ENCODE assay signal across 8 mouse cellular contexts in genomic region chr11:30771267-30771903, GRCm38 (mm10). TPM values are rescaled to one million over a fixed set of nuclear protein-coding genes. Genes with fewer than 3 reads are reported as not detected.
DNase-seq lines count a peak whose midpoint lies in the region; ATAC-seq and TF ChIP-seq lines count a peak whose summit lies in the region.

Psme4 (plus strand) TSS chr11:30771726.

- H3K4me3 ChIP-seq in G1E (ENCODE audit: low read depth, low read length), result peak within 1 kb of the TSS; percentile 85
- H3K4me3 ChIP-seq in forebrain, postnatal 0 days (ENCODE audit: low read depth, low read length), result peak within 1 kb of the TSS; percentile 99
- peak within 1 kb of the TSS; percentile 96 for H3K4me3 ChIP-seq in lung, embryonic 15.5 days

- no peak for TF ChIP-seq CTCF in G1E (IDR thresholded peaks at IDR 0.05; ENCODE audit: low read depth, low read length)
- TF ChIP-seq CTCF in forebrain, postnatal 0 days (IDR thresholded peaks at IDR 0.05; ENCODE audit: low read depth), result no peak

- peak within 1 kb of the TSS; percentile 92 for H3K27ac ChIP-seq in forebrain, postnatal 0 days (ENCODE audit: low read depth, low read length)
- H3K27ac ChIP-seq in lung, embryonic 15.5 days, result peak within 1 kb of the TSS; percentile 92

- no peaks in the 10 kb centered on the region for H3K27me3 ChIP-seq in G1E (ENCODE audit: insufficient read depth, low read length)
- H3K27me3 ChIP-seq in forebrain, postnatal 0 days (ENCODE audit: insufficient read depth, low read length), result no peaks in the 10 kb centered on the region
- no peaks in the 10 kb centered on the region for H3K27me3 ChIP-seq in lung, embryonic 15.5 days

- H3K9ac ChIP-seq in forebrain, postnatal 0 days, result peak within 1 kb of the TSS; percentile 90
- H3K9ac ChIP-seq in lung, embryonic 15.5 days, result peak within 1 kb of the TSS; percentile 92

- WGBS in forebrain, postnatal 0 days, result 1% methylated on average over 41 of the region's 43 CpGs
- WGBS in lung, embryonic 15.5 days, result 1% methylated on average over 34 of the region's 43 CpGs

- peak; percentile 86 for ATAC-seq in G1E (ENCODE audit: extremely low read depth, insufficient number of reproducible peaks, low FRiP score, poor library complexity, severe bottlenecking)
- peak; percentile 99 for ATAC-seq in forebrain, postnatal 0 days
- ATAC-seq in lung, embryonic 15.5 days (ENCODE audit: borderline replicate concordance, extremely low read depth, low FRiP score, low TSS enrichment), result peak; percentile 98

- DNase-seq in G1E (ENCODE audit: low spot score), result peak; percentile 93
- peak; percentile 94 to 96 for DNase-seq in cerebellum, adult 18-20 months
- DNase-seq in forebrain, postnatal 0 days, result peak; percentile 94
- DNase-seq in heart, postnatal 4 days, result peak; percentile 97
- peak; percentile 88 to 90 for DNase-seq in layer of hippocampus, adult 8-10 months (ENCODE audit: low spot score in 2 of 2)
- DNase-seq in ovary, adult 18-20 months (ENCODE audit: low spot score), result peak; percentile 90
- peak; percentile 93 for DNase-seq in thymus, postnatal 0 days (ENCODE audit: low spot score)

- peaks cover 21% of the 10 kb centered on the region for H3K4me1 ChIP-seq in G1E (ENCODE audit: insufficient read depth, low read depth, low read length)
- H3K4me1 ChIP-seq in forebrain, postnatal 0 days (ENCODE audit: insufficient read depth), result peaks cover 16% of the 10 kb centered on the region
- H3K4me1 ChIP-seq in lung, embryonic 15.5 days, result peaks cover 9% of the 10 kb centered on the region

- H3K4me2 ChIP-seq in forebrain, postnatal 0 days (ENCODE audit: low read depth), result peak within 1 kb of the TSS; percentile 73
- peak within 1 kb of the TSS; percentile 67 for H3K4me2 ChIP-seq in lung, embryonic 15.5 days

- no peaks in the 10 kb centered on the region for H3K9me3 ChIP-seq in G1E (replicated peaks)
- no peaks in the 10 kb centered on the region for H3K9me3 ChIP-seq in forebrain, postnatal 0 days (ENCODE audit: low read length)
- H3K9me3 ChIP-seq in lung, embryonic 15.5 days, result no peaks in the 10 kb centered on the region

- H3K36me3 ChIP-seq in G1E (replicated peaks), result no peaks in the 10 kb centered on the region
- H3K36me3 ChIP-seq in forebrain, postnatal 0 days (ENCODE audit: insufficient read depth), result no peaks in the 10 kb centered on the region
- H3K36me3 ChIP-seq in lung, embryonic 15.5 days, result no peaks in the 10 kb centered on the region

RNA-seq across cellular contexts. Expression of gene Psme4, which starts in this region (rescaled TPM):
- total RNA-seq in G1E (2014; fragmentation: Nextera tagmentation), result 131 and 156 TPM in 2 replicates
- 82.9 and 94.5 TPM in 2 replicates for total RNA-seq in G1E (2017)
- 7.0 and 7.5 TPM in 2 replicates for polyA plus RNA-seq in G1E (2012)
- 50.9 and 57.4 TPM in 2 replicates for total RNA-seq in forebrain, postnatal 0 days (2014; rRNA removed)
- 6.1 and 7.8 TPM in 2 replicates for polyA plus RNA-seq in forebrain, postnatal 0 days (2015; fragmentation: Nextera tagmentation; extraction: Ambion mirVana)
- total RNA-seq in heart, postnatal 4 days (2021), result 10 to 100 TPM; 67.1 to 70.4 TPM
- 10 to 100 TPM; 41.5 to 46.2 (median 44.0) TPM for total RNA-seq in layer of hippocampus, adult 8-10 months (2022)
- 14.8 and 17.6 TPM in 2 replicates for polyA plus RNA-seq in lung, embryonic 15.5 days (2015; fragmentation: Nextera tagmentation; extraction: Ambion mirVana)
- 16.3 and 20.8 TPM in 2 replicates for polyA plus RNA-seq in thymus, postnatal 0 days (2015; fragmentation: Nextera tagmentation; extraction: Ambion mirVana)

Comparison
In these comparisons a context has a peak if more than half of its experiments do, and no peak if none do; other contexts are left out.
1. Peak in every context shown above with its lines: DNase-seq, ATAC-seq, H3K4me3 ChIP-seq and H3K27ac ChIP-seq.